Mouse (Mus musculus): Measurements from ENCODE around the gene Pcnx. TPM values are rescaled to one million over a fixed set of nuclear protein-coding genes. Genes with fewer than 3 reads are reported as not detected.

Pcnx gene
- polyA plus RNA-seq, 2 experiments = 0.71 to 2.4 TPM

- TF ChIP-seq EP300 (IDR thresholded peaks at IDR 0.05; ENCODE audit: low read depth) = no peak
- TF ChIP-seq CTCF (IDR thresholded peaks at IDR 0.05; ENCODE audit: low read depth) = no peak
- Histone ChIP-seq H3K27ac (no peak overlapping the region), H3K9ac (replicated peaks) (no peak overlapping the region)
These were observed 89.2 kb downstream of the Pcnx start for GRCm38 (mm10) chr12:81949026-81949425.

GRCm38 (mm10) chr12:81950016-81950415 lies 90.2 kb downstream of the Pcnx start:
- H3K4me1 ChIP-seq (replicated peaks; ENCODE audit: control insufficient read depth in 2 of 2, insufficient read depth in 2 of 2, low read length in 1 of 2) = no peaks in the 10 kb centered on the region
- no peak overlapping the region for H3K4me2 ChIP-seq (ENCODE audit: low read depth)
- 66% methylated on average over 2 of the region's 2 CpGs for WGBS (ENCODE audit: insufficient replicate concordance)
- H3K4me3 ChIP-seq (ENCODE audit: insufficient read depth in 1 of 2, low read depth in 2 of 2, low read length in 2 of 2) = no peak overlapping the region
- H3K36me3 ChIP-seq (replicated peaks; ENCODE audit: control insufficient read depth, insufficient read depth, low read depth) = no peaks in the 10 kb centered on the region
- no peaks in the 10 kb centered on the region for H3K9me3 ChIP-seq (ENCODE audit: control insufficient read depth, low read length)
- H3K27me3 ChIP-seq (ENCODE audit: control insufficient read depth, insufficient read depth, low read length) = no peaks in the 10 kb centered on the region
- TF ChIP-seq EP300 (IDR thresholded peaks at IDR 0.05; ENCODE audit: low read depth) (no peak), CTCF (IDR thresholded peaks at IDR 0.05; ENCODE audit: low read depth) (no peak)
- H3K9ac ChIP-seq (replicated peaks) = no peak overlapping the region
- H3K27ac ChIP-seq = no peak overlapping the region
- ATAC-seq (ENCODE audit: insufficient read depth) (no peak), DNase-seq (ENCODE audit: low read depth in 3 of 3, low spot score in 3 of 3) (no peak)

More at GRCm38 (mm10) chr12:81949026-81949425, 89.2 kb downstream of the Pcnx start:
- Histone ChIP-seq H3K9me3 (ENCODE audit: control insufficient read depth, low read length) (no peaks in the 10 kb centered on the region), H3K4me3 (ENCODE audit: insufficient read depth in 1 of 2, low read depth in 2 of 2, low read length in 2 of 2) (no peak overlapping the region), H3K4me1 (replicated peaks; ENCODE audit: control insufficient read depth in 2 of 2, insufficient read depth in 2 of 2, low read length in 1 of 2) (no peaks in the 10 kb centered on the region), H3K36me3 (replicated peaks; ENCODE audit: control insufficient read depth, insufficient read depth, low read depth) (no peaks in the 10 kb centered on the region), H3K4me2 (ENCODE audit: low read depth) (no peak overlapping the region), H3K27me3 (ENCODE audit: control insufficient read depth, insufficient read depth, low read length) (no peaks in the 10 kb centered on the region)
- DNase-seq (ENCODE audit: low read depth in 3 of 3, low spot score in 3 of 3) (no peak), ATAC-seq (ENCODE audit: insufficient read depth) (no peak)
- 81% methylated on average over 6 of the region's 6 CpGs for WGBS (ENCODE audit: insufficient replicate concordance)

GRCm38 (mm10) chr12:81958351-81958750 lies 98.5 kb downstream of the Pcnx start:
- Histone ChIP-seq H3K4me2 (ENCODE audit: low read depth) (no peak overlapping the region), H3K27me3 (ENCODE audit: control insufficient read depth, insufficient read depth, low read length) (no peaks in the 10 kb centered on the region), H3K27ac (no peak overlapping the region), H3K4me3 (ENCODE audit: insufficient read depth in 1 of 2, low read depth in 2 of 2, low read length in 2 of 2) (no peak overlapping the region), H3K36me3 (replicated peaks; ENCODE audit: control insufficient read depth, insufficient read depth, low read depth) (no peaks in the 10 kb centered on the region), H3K9ac (replicated peaks) (no peak overlapping the region), H3K4me1 (replicated peaks; ENCODE audit: control insufficient read depth in 2 of 2, insufficient read depth in 2 of 2, low read length in 1 of 2) (no peaks in the 10 kb centered on the region), H3K9me3 (ENCODE audit: control insufficient read depth, low read length) (no peaks in the 10 kb centered on the region)
- WGBS (ENCODE audit: insufficient replicate concordance) = 58% methylated on average over 4 of the region's 4 CpGs
- TF ChIP-seq CTCF (IDR thresholded peaks at IDR 0.05; ENCODE audit: low read depth) = no peak
- no peak for TF ChIP-seq EP300 (IDR thresholded peaks at IDR 0.05; ENCODE audit: low read depth)
- no peak for DNase-seq (ENCODE audit: low read depth in 3 of 3, low spot score in 3 of 3)
- no peak for ATAC-seq (ENCODE audit: insufficient read depth)

- H3K9me3 ChIP-seq (ENCODE audit: control insufficient read depth, low read length) = no peaks in the 10 kb centered on the region
- no peak overlapping the region for H3K9ac ChIP-seq (replicated peaks)
- WGBS (ENCODE audit: insufficient replicate concordance) = 64% methylated on average over 2 of the region's 2 CpGs
- no peaks in the 10 kb centered on the region for H3K4me1 ChIP-seq (replicated peaks; ENCODE audit: control insufficient read depth in 2 of 2, insufficient read depth in 2 of 2, low read length in 1 of 2)
- no peak for TF ChIP-seq CTCF (IDR thresholded peaks at IDR 0.05; ENCODE audit: low read depth)
- TF ChIP-seq EP300 (IDR thresholded peaks at IDR 0.05; ENCODE audit: low read depth) = no peak
- H3K4me2 ChIP-seq (ENCODE audit: low read depth) = no peak overlapping the region
- DNase-seq (ENCODE audit: low read depth in 3 of 3, low spot score in 3 of 3) = no peak
- ATAC-seq (ENCODE audit: insufficient read depth) = no peak
- no peak overlapping the region for H3K27ac ChIP-seq
- H3K4me3 ChIP-seq (ENCODE audit: insufficient read depth in 1 of 2, low read depth in 2 of 2, low read length in 2 of 2) = no peak overlapping the region
- no peaks in the 10 kb centered on the region for H3K27me3 ChIP-seq (ENCODE audit: control insufficient read depth, insufficient read depth, low read length)
- H3K36me3 ChIP-seq (replicated peaks; ENCODE audit: control insufficient read depth, insufficient read depth, low read depth) = no peaks in the 10 kb centered on the region
These were observed 105.6 kb downstream of the Pcnx start for GRCm38 (mm10) chr12:81965416-81965815.

- Histone ChIP-seq H3K9ac (replicated peaks) (no peak overlapping the region), H3K4me1 (replicated peaks; ENCODE audit: control insufficient read depth in 2 of 2, insufficient read depth in 2 of 2, low read length in 1 of 2) (no peaks in the 10 kb centered on the region), H3K27ac (no peak overlapping the region), H3K27me3 (ENCODE audit: control insufficient read depth, insufficient read depth, low read length) (no peaks in the 10 kb centered on the region), H3K36me3 (replicated peaks; ENCODE audit: control insufficient read depth, insufficient read depth, low read depth) (no peaks in the 10 kb centered on the region), H3K4me2 (ENCODE audit: low read depth) (no peak overlapping the region), H3K9me3 (ENCODE audit: control insufficient read depth, low read length) (no peaks in the 10 kb centered on the region), H3K4me3 (ENCODE audit: insufficient read depth in 1 of 2, low read depth in 2 of 2, low read length in 2 of 2) (no peak overlapping the region)
- DNase-seq (ENCODE audit: low read depth in 3 of 3, low spot score in 3 of 3) = no peak
- ATAC-seq (ENCODE audit: insufficient read depth) = no peak
- TF ChIP-seq CTCF (IDR thresholded peaks at IDR 0.05; ENCODE audit: low read depth) (no peak), EP300 (IDR thresholded peaks at IDR 0.05; ENCODE audit: low read depth) (no peak)
- WGBS (ENCODE audit: insufficient replicate concordance) = 69% methylated on average over 19 of the region's 19 CpGs
These were observed 111.4 kb downstream of the Pcnx start for GRCm38 (mm10) chr12:81971042-81971883.
